Mouse (Mus musculus) left cerebral cortex, adult 6 months (tissue): ENCODE results near the gene Prss58. TPM values are rescaled to one million over a fixed set of nuclear protein-coding genes. Genes with fewer than 3 reads are reported as not detected.

Experiments
- long read RNA-seq, 2 experiments: library from polyadenylated mRNA; unstranded; transcript quantifications; one replicate each; pipeline ENCODE4 v2.0.0; 2019 to 2020
- polyA plus RNA-seq: library from polyadenylated mRNA; unstranded; fragments of <200 nt; fragmentation: Nextera tagmentation; gene quantifications from 2 replicates; pipeline ENCODE4 v1.2.3, GENCODE M21; 2021

Gene Prss58
- not detected in 2 replicates for polyA plus RNA-seq
- long read RNA-seq, experiment 1, result 0 reads
- long read RNA-seq, experiment 2, result 0 reads

GRCm38 (mm10) chr6:40900287-40900686, at the start of gene Prss58:
Gene Prss58, minus strand, starts transcription at chr6:40900387.

GRCm38 (mm10) chr6:40940457-40940856, 40.3 kb upstream of the Prss58 start, which contains the start of gene 1700074P13Rik:
Gene 1700074P13Rik, minus strand, starts transcription at chr6:40940557.

GRCm38 (mm10) chr6:40887394-40887793, 12.8 kb downstream of the Prss58 start, which contains the start of gene Moxd2:
Gene Moxd2, minus strand, starts transcription at chr6:40887494.

Other genes starting within 250 kb of the Prss58 start
- gene Moxd2, start 12.9 kb downstream of the Prss58 start, polyA plus RNA-seq, result not detected in 2 replicates
- not detected in 2 replicates for gene 1700074P13Rik, start 40.2 kb upstream of the Prss58 start, polyA plus RNA-seq
- gene Gm4744, start 51.5 kb upstream of the Prss58 start, polyA plus RNA-seq, result not detected in 2 replicates
- not detected in 2 replicates for gene 1810009J06Rik, start 64.4 kb upstream of the Prss58 start, polyA plus RNA-seq
- gene Gm2663, start 99.1 kb upstream of the Prss58 start, polyA plus RNA-seq, result not detected in 2 replicates
- gene 2210010C04Rik, start 135.1 kb upstream of the Prss58 start, polyA plus RNA-seq, result 0.10 TPM in 1 of 2 replicates, not detected in the other